Mouse (Mus musculus) kidney, postnatal 0 days (tissue): ENCODE results near the gene Ccm2. TPM values are rescaled to one million over a fixed set of nuclear protein-coding genes. Genes with fewer than 3 reads are reported as not detected.
A peak's percentile ranks its signal among the peaks of the same experiment; 100 is the strongest.

ENCODE experiments used
- ATAC-seq: fragments of 200-750 bp; cut with Nextera tagmentation; replicated peaks from 2 replicates; pipeline ENCODE4 v1.8.0; 2017; ENCODE audit warnings: low read depth, moderate number of reproducible peaks, moderate TSS enrichment, moderate library complexity; ENCODE audit not compliant: low FRiP score
- DNase-seq: peaks from one replicate; pipeline ENCODE4 v3.0.0-alpha.2; 2016; ENCODE audit warnings: low spot score
- H3K27ac ChIP-seq: fragments of 300-500 bp; sonication (generic); 2 replicates; pipeline ENCODE4 v1.5.1; 2014; ENCODE audit warnings: mild to moderate bottlenecking
- H3K27me3 ChIP-seq: fragments of 300-500 bp; sonication (generic); 2 replicates; pipeline ENCODE4 v1.6.1; 2014; ENCODE audit warnings: low read length, mixed read lengths; ENCODE audit not compliant: insufficient read depth
- H3K36me3 ChIP-seq: fragments of 300-500 bp; sonication (generic); 2 replicates; pipeline ENCODE4 v1.6.1; 2014; ENCODE audit warnings: low read length, mixed read lengths; ENCODE audit not compliant: insufficient read depth
- H3K4me1 ChIP-seq: fragments of 300-500 bp; sonication (generic); replicated peaks from 2 replicates; pipeline ENCODE4 v1.6.1; 2014; ENCODE audit warnings: antibody characterized with exemption, low read length, mixed read lengths; ENCODE audit not compliant: insufficient read depth
- H3K4me2 ChIP-seq: fragments of 300-500 bp; sonication (generic); 2 replicates; pipeline ENCODE4 v1.6.1; 2014; ENCODE audit warnings: mild to moderate bottlenecking, low read length, moderate library complexity, mixed read lengths
- H3K4me3 ChIP-seq: fragments of 300-500 bp; sonication (generic); replicated peaks from 2 replicates; pipeline ENCODE4 v1.5.1; 2014; ENCODE audit warnings: low read depth, low read length
- H3K9ac ChIP-seq: fragments of 300-500 bp; sonication (generic); 2 replicates; pipeline ENCODE4 v1.6.1; 2014; ENCODE audit warnings: low read depth, low read length
- H3K9me3 ChIP-seq: fragments of 300-500 bp; sonication (generic); replicated peaks from 2 replicates; pipeline ENCODE4 v1.6.1; 2016; ENCODE audit warnings: low read length, inconsistent platforms, mixed read lengths
- CTCF ChIP-seq: IDR thresholded peaks from 2 replicates; pipeline ENCODE4 v1.5.1; 2016; ENCODE audit warnings: antibody characterized with exemption, low read depth, mild to moderate bottlenecking, moderate library complexity
- WGBS: fragments of 180-500 bp; shearing (Covaris S2); extraction: QIAGEN DNeasy Blood & Tissue Kit; methylation state at CpG from one replicate; pipeline ENCODE4 v1.1.7; 2014; 5-methylcytosine and 5-hydroxymethylcytosine counted together
- polyA plus RNA-seq: library from polyadenylated mRNA; unstranded; fragments of >200 nt; fragmentation: Nextera tagmentation; extraction: Ambion mirVana; gene quantifications from 2 replicates; pipeline ENCODE4 v1.2.1, GENCODE M21; 2015

The Ccm2 gene
- polyA plus RNA-seq, 1 experiment from 2014 or later = 63.8 TPM

- Histone ChIP-seq H3K4me1 (peaks cover 9% of the 10 kb centered on the region; the same call in 1 of the 2 replicates), H3K27ac (no peak overlapping the region), H3K9me3 (no peaks in the 10 kb centered on the region), H3K4me3 (no peak overlapping the region), H3K36me3 (peaks cover 53% of the 10 kb centered on the region), H3K4me2 (no peak overlapping the region), H3K9ac (no peak overlapping the region), H3K27me3 (no peaks in the 10 kb centered on the region)
- WGBS = 86% methylated on average over 10 of the region's 10 CpGs
- no peak for TF ChIP-seq CTCF
- DNase-seq (no peak), ATAC-seq (no peak)
Measured at GRCm38 (mm10) chr11:6623704-6624103, 77.0 kb downstream of the Ccm2 start.

GRCm38 (mm10) chr11:6624619-6625382 lies 78.1 kb downstream of the Ccm2 start:
- WGBS = 65% methylated on average over 14 of the region's 14 CpGs
- H3K4me3 ChIP-seq = peak overlapping the region; percentile 87
- no peak for TF ChIP-seq CTCF
- no peak overlapping the region for H3K27ac ChIP-seq
- no peak for ATAC-seq
- H3K36me3 ChIP-seq = peaks cover 42% of the 10 kb centered on the region
- H3K4me2 ChIP-seq = peak overlapping the region; percentile 83
- H3K4me1 ChIP-seq = peaks cover 9% of the 10 kb centered on the region; the same call in 1 of the 2 replicates
- no peaks in the 10 kb centered on the region for H3K9me3 ChIP-seq
- peak overlapping the region; percentile 73 for H3K9ac ChIP-seq
- no peaks in the 10 kb centered on the region for H3K27me3 ChIP-seq
- no peak for DNase-seq

- Histone ChIP-seq H3K4me2 (peak within 1 kb of the TSS; percentile 83), H3K9me3 (no peaks in the 10 kb centered on the region), H3K36me3 (peaks cover 33% of the 10 kb centered on the region), H3K4me1 (peaks cover 9% of the 10 kb centered on the region; the same call in 1 of the 2 replicates), H3K9ac (peak within 1 kb of the TSS; percentile 73), H3K27ac (peak within 1 kb of the TSS; percentile 92), H3K4me3 (peak within 1 kb of the TSS; percentile 87), H3K27me3 (no peaks in the 10 kb centered on the region)
- under 1% methylated on average over 65 of the region's 66 CpGs for WGBS
- TF ChIP-seq CTCF = no peak
- DNase-seq (peak; percentile 96), ATAC-seq (peak; percentile 92)
Measured at GRCm38 (mm10) chr11:6625478-6626387, 79.0 kb downstream of the Ccm2 start, which contains the start of gene Tbrg4. Gene Tbrg4, minus strand, starts transcription at chr11:6626067.

- WGBS = 11% methylated on average over 16 of the region's 16 CpGs
Measured at GRCm38 (mm10) chr11:6626388-6626772, 79.7 kb downstream of the Ccm2 start.

DNA sequence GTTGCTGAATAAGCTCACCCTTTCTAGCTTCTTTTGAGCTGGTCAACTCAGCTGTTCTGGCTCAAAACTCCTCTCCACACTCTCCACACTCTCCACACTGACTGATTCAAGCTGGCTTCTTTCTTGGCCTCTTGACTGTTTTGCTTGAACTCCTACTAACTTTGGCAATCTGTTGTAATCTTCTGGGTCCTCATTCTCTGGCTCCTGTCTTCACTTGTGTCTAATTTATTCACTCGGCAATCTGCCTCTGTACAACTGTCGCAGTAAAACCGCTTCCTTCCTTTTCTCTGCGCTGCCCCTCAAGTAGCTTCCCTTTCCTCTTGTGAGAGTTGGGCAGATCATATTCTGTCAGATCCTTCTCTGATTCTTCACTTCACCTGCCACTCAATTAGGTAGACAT lies 81.0 kb downstream of the Ccm2 start:
- ATAC-seq (no peak), DNase-seq (peak; percentile 38)
- Histone ChIP-seq H3K9ac (no peak overlapping the region), H3K27me3 (no peaks in the 10 kb centered on the region), H3K4me3 (no peak overlapping the region), H3K4me1 (peaks cover 9% of the 10 kb centered on the region; the same call in 1 of the 2 replicates), H3K9me3 (no peaks in the 10 kb centered on the region), H3K4me2 (no peak overlapping the region), H3K36me3 (peaks cover 16% of the 10 kb centered on the region), H3K27ac (peak overlapping the region; percentile 36; the same call in 1 of the 2 replicates)
- TF ChIP-seq CTCF = no peak
- WGBS = 73% methylated on average over 4 of the region's 4 CpGs

More at GRCm38 (mm10) chr11:6626388-6626772, 79.7 kb downstream of the Ccm2 start:
- no peaks in the 10 kb centered on the region for H3K27me3 ChIP-seq
- H3K4me1 ChIP-seq = peaks cover 9% of the 10 kb centered on the region; the same call in 1 of the 2 replicates
- H3K4me2 ChIP-seq = peak overlapping the region; percentile 83
- no peak for DNase-seq
- H3K36me3 ChIP-seq = peaks cover 27% of the 10 kb centered on the region
- H3K9ac ChIP-seq = peak overlapping the region; percentile 73
- H3K27ac ChIP-seq = peak overlapping the region; percentile 92
- ATAC-seq = peak; percentile 18
- H3K9me3 ChIP-seq = no peaks in the 10 kb centered on the region
- no peak for TF ChIP-seq CTCF
- H3K4me3 ChIP-seq = peak overlapping the region; percentile 87

GRCm38 (mm10) chr11:6628568-6628967 lies 81.9 kb downstream of the Ccm2 start:
- Histone ChIP-seq H3K27ac (no peak overlapping the region), H3K4me3 (no peak overlapping the region), H3K36me3 (peaks cover 9% of the 10 kb centered on the region; the same call in 1 of the 2 replicates), H3K9ac (no peak overlapping the region), H3K27me3 (no peaks in the 10 kb centered on the region), H3K4me2 (no peak overlapping the region), H3K9me3 (no peaks in the 10 kb centered on the region), H3K4me1 (peaks cover 9% of the 10 kb centered on the region; the same call in 1 of the 2 replicates)
- peak; percentile 50; the same call in 1 of the 2 replicates for ATAC-seq
- TF ChIP-seq CTCF = peak; percentile 70
- DNase-seq = peak; percentile 59
- WGBS = 17% methylated on average over 4 of the region's 4 CpGs
